Mouse (Mus musculus): ENCODE results near the gene Nfia.

GRCm38 (mm10) chr4:97786571-97786970 lies 14.0 kb downstream of the Nfia start:
- TF ChIP-seq CTCF (IDR thresholded peaks at IDR 0.05; ENCODE audit: control insufficient read depth, insufficient read depth, insufficient replicate concordance, low read depth, low read length) (no peak), POLR2A (IDR thresholded peaks at IDR 0.05; ENCODE audit: control insufficient read depth, low read depth, low read length) (no peak)
